17 mouse cellular contexts compared by ENCODE assay signal in genomic region chr8:106317091-106317490, GRCm38 (mm10). TPM values are rescaled to one million over a fixed set of nuclear protein-coding genes. Genes with fewer than 3 reads are reported as not detected.
"Had no signal": no experiment of that assay in that cellular context is flagged by ENCODE, and none has a peak within 500 bp of the region (broad histone marks: within the 10 kb centered on the region; RNA-seq: fewer than 3 reads in every experiment).

No protein-coding gene starts in this region.

- H3K4me1 ChIP-seq: lung, embryonic 15.5 days; megakaryocyte, embryonic 14.5 days; midbrain, embryonic 12.5 days had no signal

- ATAC-seq: liver, postnatal 0 days; lung, postnatal 0 days; midbrain, embryonic 15.5 days had no signal

- H3K4me3 ChIP-seq: lung, embryonic 15.5 days; megakaryocyte, embryonic 14.5 days; midbrain, embryonic 12.5 days; midbrain, embryonic 15.5 days; neural tube, embryonic 12.5 days; stomach, embryonic 15.5 days had no signal

- H3K36me3 ChIP-seq: lung, embryonic 15.5 days; midbrain, embryonic 12.5 days; midbrain, embryonic 15.5 days; neural tube, embryonic 12.5 days; stomach, embryonic 15.5 days had no signal

- H3K9me3 ChIP-seq: lung, embryonic 15.5 days; megakaryocyte, embryonic 14.5 days; midbrain, embryonic 12.5 days; midbrain, embryonic 15.5 days; neural tube, embryonic 12.5 days; stomach, embryonic 15.5 days had no signal

- H3K4me2 ChIP-seq: lung, embryonic 15.5 days; midbrain, embryonic 12.5 days; midbrain, embryonic 15.5 days; neural tube, embryonic 12.5 days; stomach, embryonic 15.5 days had no signal

- H3K27me3 ChIP-seq: lung, embryonic 15.5 days; midbrain, embryonic 12.5 days; midbrain, embryonic 15.5 days; neural tube, embryonic 12.5 days; stomach, embryonic 15.5 days had no signal

- H3K9ac ChIP-seq: liver, postnatal 0 days; lung, embryonic 15.5 days; midbrain, embryonic 12.5 days; midbrain, embryonic 15.5 days; neural tube, embryonic 12.5 days; stomach, embryonic 15.5 days had no signal

- H3K27ac ChIP-seq: lung, embryonic 15.5 days; macrophage; midbrain, embryonic 12.5 days; midbrain, embryonic 15.5 days; neural tube, embryonic 12.5 days; stomach, embryonic 15.5 days had no signal

- DNase-seq: liver, postnatal 0 days; lung, adult 2 months; lung, postnatal 14 days; lung, postnatal 36 days; right cerebral cortex, postnatal 14 days; thymus, adult 2 months; thymus, postnatal 25 days; thymus, postnatal 4 days had no signal

RNA-seq across cellular contexts. Expression of gene Smpd3, which starts 20.7 kb away (rescaled TPM):
- total RNA-seq: megakaryocyte progenitor cell, adult 5-6 weeks had no signal
